Mouse (Mus musculus) stomach, postnatal 0 days (tissue): ENCODE measurements at regions not wholly inside any gene's neighbourhood (a gene's known extent, or its start where the extent isn't known, plus 50 kb on each side); places are given as distances from the start of the nearest gene placed in this dataset.

Experiments used
- CTCF ChIP-seq: IDR thresholded peaks from 2 replicates; pipeline ENCODE4 v1.5.1; 2016; ENCODE audit warnings: antibody characterized with exemption, low read depth, mild to moderate bottlenecking, moderate library complexity
- EP300 ChIP-seq: optimal IDR thresholded peaks from 2 replicates; pipeline ENCODE3; 2016; ENCODE audit warnings: antibody characterized with exemption

DNA sequence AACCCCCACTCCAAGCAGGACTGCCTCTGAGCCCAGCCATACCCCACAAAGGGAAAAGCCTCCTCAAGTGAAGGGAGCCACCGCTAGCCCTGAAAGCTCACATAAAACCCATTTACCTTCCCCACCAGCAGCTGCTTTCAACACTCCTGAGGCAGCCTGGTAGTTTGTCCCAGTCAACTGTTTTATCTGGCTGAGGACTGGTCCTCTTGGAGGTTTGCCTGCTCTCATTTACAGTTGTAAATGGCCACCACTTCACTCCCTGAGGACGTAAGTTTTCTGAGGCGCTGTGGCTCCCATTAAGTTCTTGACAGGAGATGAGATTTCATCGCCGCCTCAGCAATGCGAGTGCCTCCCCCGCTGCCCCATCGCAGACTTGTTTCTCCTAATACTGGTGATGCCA lies 425.2 kb downstream of the Plekhb2 start:
- TF ChIP-seq CTCF (no peak), EP300 (no peak)
